Mouse (Mus musculus) brain, adult 2 months (tissue): ENCODE results near the gene Fbxo21.

Source experiments
- DNase-seq: peaks from one replicate; pipeline ENCODE4 v3.0.0; 2011; ENCODE audit warnings: low read depth, low spot score

Fbxo21 gene

DNA sequence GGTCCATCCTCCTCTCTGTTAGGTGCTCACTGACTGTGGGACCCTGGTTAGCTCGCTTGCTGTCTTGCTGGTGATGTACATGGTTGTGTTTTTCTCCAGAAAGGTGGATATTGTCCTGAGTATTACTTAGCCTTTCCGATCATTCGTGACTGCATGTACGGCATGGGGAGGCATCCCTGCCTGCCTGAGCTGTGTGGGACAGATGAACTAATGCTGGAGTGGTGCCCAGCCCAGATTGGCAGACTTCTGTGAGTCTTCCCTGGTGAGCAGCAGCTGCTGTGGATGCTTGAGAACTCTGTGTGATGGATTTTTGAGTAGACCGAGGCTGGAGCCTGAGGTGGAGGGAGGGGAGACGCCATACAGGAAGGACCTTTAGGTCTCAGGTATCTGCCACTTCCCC lies 68.4 kb downstream of the Fbxo21 start:
- peak; percentile 95 for DNase-seq

DNA sequence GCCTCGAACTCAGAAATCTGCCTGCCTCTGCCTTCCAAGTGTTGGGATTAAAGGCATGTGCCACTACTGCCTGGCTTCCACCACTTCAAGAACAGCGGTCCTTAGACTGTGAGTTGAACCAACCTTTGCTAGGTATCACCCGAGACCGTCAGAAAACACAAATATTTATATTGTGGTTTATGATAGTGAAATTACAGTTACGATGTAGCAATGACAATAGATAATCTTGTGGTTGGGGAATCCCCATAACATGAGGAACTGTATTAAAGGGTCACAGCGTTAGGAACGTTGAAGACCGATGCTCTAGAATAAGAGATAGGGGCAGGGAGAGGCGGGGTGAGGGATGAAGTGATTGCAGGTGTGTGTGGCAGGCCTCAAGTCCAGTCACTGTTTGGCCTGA lies 68.9 kb downstream of the Fbxo21 start:
- DNase-seq, result no peak

DNA sequence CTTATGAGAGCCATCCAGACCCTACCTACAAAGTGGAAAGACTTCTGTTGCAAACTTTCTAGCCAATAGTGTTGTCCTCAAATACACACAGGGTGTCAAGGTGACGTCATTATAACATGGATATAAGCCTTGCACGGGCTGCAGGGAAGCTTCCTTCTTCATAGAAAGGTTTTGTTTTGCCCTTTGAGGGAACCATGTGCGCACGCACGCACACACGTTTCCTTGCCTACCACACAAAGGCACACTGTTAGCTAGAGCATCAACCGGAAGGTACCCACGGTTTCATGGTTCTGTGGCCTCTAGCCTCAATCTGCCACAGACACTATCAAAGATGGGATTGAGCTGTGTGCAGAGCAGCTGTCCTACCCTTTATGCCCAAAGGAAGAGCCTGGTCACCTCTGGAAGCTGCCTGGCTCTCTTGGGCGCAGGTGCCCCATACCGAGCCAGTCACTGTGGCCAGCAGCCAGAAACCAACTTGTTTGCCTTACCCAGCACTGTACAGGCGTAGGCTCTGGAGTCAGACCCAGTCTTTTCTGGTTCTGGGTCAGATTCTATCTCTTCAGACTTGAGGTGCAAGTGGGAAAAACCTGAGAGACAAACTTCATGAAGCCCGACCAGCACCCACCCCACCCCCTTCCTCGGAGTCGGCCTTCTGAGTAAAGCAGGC lies 70.7 kb downstream of the Fbxo21 start:
- DNase-seq, result no peak

DNA sequence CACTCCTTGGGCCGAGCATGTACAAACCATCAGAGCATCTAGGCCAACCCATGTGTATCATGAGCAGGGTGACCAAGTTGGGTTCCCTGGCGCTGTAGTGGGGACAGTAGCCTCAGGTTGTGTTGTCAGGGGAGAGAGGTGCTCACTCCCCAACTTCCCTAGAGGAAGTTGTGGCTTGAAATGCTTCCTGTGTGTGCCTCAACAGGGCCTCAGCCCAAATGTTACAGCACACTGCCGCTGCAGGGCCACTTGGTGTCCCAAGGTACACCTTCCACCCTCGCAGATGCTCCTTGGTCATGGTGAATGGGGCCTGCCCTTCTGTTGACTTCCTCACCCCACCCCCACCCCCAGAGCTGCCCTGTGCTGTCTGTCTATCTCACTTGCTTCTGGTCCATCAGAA lies 71.9 kb downstream of the Fbxo21 start:
- DNase-seq, result no peak

DNA sequence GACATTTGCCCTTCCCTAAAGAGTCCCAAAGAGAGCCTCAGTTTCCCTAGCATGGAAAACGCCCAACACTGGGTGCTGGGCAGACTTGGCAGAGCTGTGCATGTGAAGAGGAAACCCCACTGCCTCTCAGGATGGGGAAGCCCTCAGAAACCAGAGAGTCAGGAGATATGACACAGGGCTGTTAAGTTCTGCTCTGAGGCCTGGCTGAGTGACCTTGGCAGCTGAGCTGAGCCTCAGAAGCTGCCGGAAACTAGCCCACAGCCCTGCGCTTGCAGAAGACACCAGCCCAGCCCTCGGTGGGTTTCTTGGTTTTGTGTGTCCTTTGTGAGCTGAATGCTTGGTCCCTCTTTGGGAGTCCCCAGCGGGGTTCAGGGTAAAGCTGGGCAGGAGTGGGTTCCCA lies 72.4 kb downstream of the Fbxo21 start:
- DNase-seq, result no peak

DNA sequence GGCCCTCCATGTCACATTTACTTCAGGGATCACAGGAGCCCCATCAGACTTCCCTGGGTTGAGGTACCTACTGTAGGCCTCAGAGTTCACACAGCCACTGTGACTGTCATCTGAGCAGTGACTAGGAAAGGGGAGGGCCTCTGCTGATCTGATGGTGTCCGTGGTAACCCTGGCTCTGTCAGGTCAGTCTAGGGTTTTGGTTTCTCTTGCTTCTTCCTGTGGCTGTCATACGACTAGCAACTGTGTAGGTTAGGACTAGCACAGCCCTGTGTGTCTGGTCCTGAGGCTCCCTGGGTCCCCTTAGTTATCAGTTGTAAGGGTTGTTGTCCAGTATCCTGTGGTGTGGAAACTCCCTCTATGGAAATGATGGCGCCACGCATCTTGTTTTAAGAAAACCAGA lies 74.2 kb downstream of the Fbxo21 start:
- no peak for DNase-seq

DNA sequence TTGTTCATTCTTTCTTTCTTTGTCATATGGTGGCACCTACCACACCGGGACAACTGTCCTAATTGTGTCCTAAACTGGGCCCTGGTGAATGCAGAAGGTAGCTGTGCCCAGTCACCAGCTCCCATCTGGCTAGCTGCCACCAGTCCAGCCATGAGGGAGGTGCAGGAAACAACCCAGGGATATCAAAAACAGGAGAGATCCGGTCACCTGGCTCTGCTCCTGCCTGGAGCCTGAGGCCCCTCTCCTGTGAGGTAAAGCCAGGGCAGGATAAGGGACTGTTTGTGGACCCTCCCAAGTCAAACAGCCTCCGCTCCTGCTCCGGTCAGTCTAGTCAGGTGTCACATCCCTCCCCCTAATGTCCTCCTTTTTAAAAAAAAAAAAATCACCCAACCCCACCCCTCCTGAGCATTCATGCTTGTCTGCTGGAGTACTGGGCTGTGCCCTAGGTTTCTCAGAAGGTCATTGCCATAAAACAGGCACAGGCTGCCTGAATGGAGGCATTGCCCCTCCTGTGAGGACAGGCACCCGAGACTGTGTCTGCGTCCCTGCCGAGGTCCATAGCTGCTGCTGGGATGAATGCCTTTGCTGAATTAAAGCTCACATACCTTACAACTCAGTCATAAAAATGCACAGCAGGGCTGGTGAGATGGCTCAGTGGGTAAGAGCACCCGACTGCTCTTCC lies 75.6 kb downstream of the Fbxo21 start:
- peak; percentile 87 for DNase-seq

DNA sequence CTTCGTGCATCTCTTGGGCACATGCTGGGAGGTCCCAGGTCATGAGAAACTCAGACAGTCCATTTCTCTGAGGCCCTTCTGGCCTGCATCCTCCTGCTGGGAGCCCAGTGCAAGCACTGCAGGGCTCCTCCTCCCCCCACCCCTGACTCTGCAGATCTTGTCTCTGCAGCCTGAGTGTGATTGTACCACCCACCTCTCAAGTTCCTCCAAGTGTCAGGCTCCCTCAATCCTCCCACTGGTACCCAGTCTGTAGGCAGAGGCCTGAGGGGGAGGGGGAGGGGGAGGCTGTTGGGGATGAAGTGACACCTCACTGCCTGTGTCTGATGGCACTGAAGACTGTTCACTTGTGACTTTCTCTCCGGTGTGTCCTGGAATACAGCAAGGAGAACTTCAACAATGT lies 76.7 kb downstream of the Fbxo21 start:
- DNase-seq, result peak; percentile 67

DNA sequence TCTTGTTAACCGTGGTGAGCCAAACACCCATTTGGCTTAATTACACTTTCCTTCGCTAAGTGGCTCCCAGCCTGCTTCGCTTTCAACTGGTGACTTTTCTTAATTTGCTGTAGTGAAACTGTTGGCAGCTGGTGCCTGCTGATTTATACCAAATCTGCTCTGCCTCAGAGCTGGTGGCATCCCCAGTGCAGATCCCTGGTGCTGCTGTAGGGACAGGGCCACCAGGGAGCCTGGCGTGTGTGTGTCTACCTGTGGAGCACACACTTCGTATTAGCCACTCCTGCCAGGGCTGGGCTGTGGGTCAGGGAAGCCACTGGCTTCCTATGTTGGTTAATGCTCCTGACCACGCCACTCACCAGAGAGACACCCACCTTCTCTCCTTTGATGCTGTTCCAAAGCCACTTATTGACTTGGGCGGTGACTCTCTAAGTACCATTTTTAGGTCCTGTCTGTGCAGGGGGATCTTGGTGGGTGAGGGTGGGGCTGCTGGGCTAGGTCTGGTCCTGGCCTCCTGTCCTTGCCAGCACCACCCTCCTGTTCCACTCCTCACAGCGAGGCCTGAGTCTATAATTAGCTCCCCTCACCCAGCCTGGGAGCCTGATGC lies 81.1 kb downstream of the Fbxo21 start:
- peak; percentile 68 for DNase-seq

DNA sequence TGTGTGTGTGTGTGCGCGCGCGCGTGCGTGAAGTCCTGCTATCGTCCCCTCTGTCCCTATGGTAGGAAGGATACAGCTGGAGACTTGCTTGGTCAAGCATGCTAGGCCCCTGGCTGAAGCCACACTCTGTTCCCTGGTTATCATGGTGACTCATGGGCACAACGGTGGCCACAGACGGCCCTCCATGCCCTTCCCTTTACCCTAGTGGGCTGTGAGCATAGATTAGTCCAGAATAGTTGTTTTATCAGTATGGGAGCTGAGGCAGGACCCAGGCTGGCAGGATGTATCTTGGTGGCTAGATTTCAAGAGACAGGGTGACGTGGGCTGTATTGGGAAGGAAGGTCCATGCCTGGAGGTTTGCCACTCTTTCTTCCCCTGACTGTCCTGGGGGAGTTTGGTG lies 82.3 kb downstream of the Fbxo21 start:
- DNase-seq, result no peak

DNA sequence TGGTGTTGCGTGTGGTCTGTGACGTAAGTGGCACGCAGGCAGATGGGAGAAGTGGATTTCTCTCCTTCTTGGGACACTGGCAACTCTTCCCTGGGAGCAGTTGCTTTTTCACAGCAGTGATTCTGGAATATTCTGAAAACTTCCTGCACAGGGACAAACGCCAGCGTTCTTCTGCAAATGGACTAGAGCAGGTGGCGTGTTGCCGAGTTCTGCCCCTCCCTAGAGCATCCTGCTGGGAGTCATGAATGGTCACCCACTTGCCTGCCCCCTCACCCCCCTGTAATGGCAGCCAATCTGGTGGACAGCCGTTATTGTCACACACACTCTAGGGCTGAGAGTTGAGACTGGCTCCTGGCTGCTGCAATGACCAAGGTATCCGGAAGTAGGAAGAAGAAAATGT lies 83.1 kb downstream of the Fbxo21 start:
- no peak for DNase-seq
